Mouse (Mus musculus): Measurements from ENCODE around the gene Gm10719. TPM values are rescaled to one million over a fixed set of nuclear protein-coding genes. Genes with fewer than 3 reads are reported as not detected.
"Not testable (repeated sequence)": the region's sequence is repeated elsewhere in the genome, so short reads cannot be mapped to it uniquely, and the experiment has no call there.

Gene Gm10719
- total RNA-seq, 2 experiments from 2014 or later = 39.8 to 68.4 TPM

DNA sequence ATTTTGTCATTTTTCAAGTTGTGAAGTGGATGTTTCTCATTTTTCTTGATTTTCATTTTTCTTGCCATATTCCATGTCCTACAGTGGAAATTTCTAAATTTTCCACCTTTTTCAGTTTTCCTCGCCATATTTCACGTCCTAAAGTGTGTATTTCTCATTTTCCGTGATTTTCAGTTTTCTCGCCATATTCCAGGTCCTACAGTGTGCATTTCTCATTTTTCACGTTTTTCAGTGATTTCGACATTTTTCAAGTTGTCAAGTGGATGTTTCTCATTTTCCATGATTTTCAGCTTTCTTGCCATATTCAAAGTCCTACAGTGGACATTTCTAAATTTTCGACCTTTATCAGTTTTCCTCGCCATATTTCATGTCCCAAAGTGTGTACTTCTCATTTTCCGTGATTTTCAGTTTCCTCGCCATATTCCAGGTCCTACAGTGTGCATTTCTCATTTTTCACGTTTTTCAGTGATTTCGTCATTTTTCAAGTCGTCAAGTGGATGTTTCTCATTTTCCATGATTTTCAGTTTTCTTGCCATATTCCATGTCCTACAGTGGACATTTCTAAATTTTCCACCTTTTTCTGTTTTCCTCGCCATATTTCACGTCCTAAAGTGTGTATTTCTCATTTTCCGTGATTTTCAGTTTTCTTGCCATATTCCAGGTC is 6.9 kb downstream of the Gm10719 start:
- ATAC-seq (replicated peaks; ENCODE audit: low FRiP score, poor library complexity, severe bottlenecking) = not testable (repeated sequence)

DNA sequence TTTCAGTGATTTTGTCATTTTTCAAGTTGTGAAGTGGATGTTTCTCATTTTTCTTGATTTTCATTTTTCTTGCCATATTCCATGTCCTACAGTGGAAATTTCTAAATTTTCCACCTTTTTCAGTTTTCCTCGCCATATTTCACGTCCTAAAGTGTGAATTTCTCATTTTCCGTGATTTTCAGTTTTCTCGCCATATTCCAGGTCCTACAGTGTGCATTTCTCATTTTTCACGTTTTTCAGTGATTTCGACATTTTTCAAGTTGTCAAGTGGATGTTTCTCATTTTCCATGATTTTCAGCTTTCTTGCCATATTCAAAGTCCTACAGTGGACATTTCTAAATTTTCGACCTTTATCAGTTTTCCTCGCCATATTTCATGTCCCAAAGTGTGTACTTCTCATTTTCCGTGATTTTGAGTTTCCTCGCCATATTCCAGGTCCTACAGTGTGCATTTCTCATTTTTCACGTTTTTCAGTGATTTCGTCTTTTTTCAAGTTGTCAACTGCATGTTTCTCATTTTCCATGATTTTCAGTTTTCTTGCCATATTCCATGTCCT is 7.8 kb downstream of the Gm10719 start, which contains the start of gene Gm10717:
Gene Gm10717 (plus strand): TSS at position 506 of the 556 bp plus-strand sequence.
- not testable (repeated sequence) for ATAC-seq (replicated peaks; ENCODE audit: low FRiP score, poor library complexity, severe bottlenecking)

DNA sequence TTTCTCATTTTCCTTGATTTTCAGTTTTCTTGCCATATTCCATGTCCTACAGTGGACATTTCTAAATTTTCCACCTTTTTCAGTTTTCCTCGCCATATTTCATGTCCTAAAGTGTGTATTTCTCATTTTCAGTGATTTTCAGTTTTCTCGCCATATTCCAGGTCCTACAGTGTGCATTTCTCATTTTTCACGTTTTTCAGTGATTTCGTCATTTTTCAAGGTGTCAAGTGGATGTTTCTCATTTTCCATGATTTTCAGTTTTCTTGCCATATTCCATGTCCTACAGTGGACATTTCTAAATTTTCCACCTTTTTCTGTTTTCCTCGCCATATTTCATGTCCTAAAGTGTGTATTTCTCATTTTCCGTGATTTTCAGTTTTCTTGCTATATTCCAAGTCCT is 8.4 kb downstream of the Gm10719 start:
- ATAC-seq (replicated peaks; ENCODE audit: low FRiP score, poor library complexity, severe bottlenecking) = not testable (repeated sequence)

GRCm38 (mm10) chr9:3026136-3026535 is 8.9 kb downstream of the Gm10719 start:
- not testable (repeated sequence) for ATAC-seq (replicated peaks; ENCODE audit: low FRiP score, poor library complexity, severe bottlenecking)

DNA sequence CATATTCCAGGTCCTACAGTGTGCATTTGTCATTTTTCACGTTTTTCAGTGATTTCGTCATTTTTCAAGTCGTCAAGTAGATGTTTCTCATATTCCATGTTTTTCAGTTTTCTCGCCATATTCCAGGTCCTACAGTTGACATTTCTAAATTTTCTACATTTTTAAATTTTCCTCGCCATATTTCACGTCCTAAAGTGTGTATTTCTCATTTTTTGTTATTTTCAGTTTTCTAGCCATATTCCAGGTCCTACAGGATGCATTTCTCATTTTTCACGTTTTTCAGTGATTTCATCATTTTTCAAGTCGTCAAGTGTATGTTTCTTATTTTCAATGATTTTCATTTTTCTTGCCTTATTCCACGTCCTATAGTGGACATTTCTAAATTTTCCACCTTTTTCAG is 9.5 kb downstream of the Gm10719 start:
- not testable (repeated sequence) for ATAC-seq (replicated peaks; ENCODE audit: low FRiP score, poor library complexity, severe bottlenecking)

- 0 out of 2 replicates have a peak, but pooled peaks have one; percentile 18 for ATAC-seq (replicated peaks; ENCODE audit: low FRiP score, poor library complexity, severe bottlenecking)
Measured at GRCm38 (mm10) chr9:3027200-3027599, 10.0 kb downstream of the Gm10719 start.

- ATAC-seq (replicated peaks; ENCODE audit: low FRiP score, poor library complexity, severe bottlenecking) = not testable (repeated sequence)
Measured at GRCm38 (mm10) chr9:3029276-3030000, 12.2 kb downstream of the Gm10719 start.

DNA sequence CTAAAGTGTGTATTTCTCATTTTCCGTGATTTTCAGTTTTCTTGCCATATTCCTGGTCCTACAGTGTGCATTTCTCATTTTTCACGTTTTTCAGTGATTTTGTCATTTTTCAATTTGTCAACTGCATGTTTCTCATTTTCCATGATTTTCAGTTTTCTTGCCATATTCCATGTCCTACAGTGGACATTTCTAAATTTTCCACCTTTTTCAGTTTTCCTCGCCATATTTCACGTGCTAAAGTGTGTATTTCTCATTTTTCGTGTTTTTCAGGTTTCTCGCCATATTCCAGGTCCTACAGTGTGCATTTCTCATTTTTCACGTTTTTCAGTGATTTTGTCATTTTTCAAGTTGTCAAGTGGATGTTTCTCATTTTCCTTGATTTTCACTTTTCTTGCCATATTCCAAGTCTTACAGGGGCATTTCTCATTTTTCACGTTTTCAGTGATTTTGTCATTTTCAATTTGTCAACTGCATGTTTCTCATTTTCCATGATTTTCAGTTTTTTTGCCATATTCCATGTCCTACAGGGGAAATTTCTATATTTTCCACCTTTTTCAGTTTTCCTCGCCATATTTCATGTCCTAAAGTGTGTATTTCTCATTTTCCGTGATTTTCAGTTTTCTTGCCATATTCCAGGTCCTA is 13.6 kb downstream of the Gm10719 start:
- not testable (repeated sequence) for ATAC-seq (replicated peaks; ENCODE audit: low FRiP score, poor library complexity, severe bottlenecking)

GRCm38 (mm10) chr9:3034299-3034698 is 17.1 kb downstream of the Gm10719 start, which contains the start of gene Gm17535:
Gene Gm17535 (plus strand): TSS chr9:3034599.
- not testable (repeated sequence) for ATAC-seq (replicated peaks; ENCODE audit: low FRiP score, poor library complexity, severe bottlenecking)

DNA sequence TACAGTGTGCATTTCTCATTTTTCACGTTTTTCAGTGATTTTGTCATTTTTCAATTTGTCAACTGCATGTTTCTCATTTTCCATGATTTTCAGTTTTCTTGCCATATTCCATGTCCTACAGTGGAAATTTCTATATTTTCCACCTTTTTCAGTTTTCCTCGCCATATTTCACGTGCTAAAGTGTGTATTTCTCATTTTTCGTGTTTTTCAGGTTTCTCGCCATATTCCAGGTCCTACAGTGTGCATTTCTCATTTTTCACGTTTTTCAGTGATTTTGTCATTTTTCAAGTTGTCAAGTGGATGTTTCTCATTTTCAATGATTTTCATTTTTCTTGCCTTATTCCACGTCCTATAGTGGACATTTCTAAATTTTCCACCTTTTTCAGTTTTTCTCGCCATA is 19.4 kb downstream of the Gm10719 start, which contains the start of gene Gm10715:
Gene Gm10715 (plus strand): TSS at position 301 of the 400 bp plus-strand sequence.
- not testable (repeated sequence) for ATAC-seq (replicated peaks; ENCODE audit: low FRiP score, poor library complexity, severe bottlenecking)

DNA sequence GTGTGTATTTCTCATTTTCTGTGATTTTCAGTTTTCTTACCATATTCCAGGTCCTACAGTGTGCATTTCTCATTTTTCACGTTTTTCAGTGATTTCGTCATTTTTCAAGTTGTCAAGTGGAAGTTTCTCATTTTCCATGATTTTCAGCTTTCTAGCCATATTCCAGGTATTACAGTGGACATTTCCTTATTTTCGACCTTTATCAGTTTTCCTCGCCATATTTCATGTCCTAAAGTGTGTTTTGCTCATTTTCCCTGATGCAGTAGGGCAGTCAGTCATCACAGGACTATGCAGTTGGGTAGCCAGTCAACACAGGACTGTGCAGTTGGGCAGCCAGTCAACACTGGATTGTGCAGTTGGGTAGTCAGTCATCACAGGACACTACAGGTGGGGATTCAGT is 21.0 kb downstream of the Gm10719 start:
- not testable (repeated sequence) for ATAC-seq (replicated peaks; ENCODE audit: low FRiP score, poor library complexity, severe bottlenecking)

Other genes with a start within 250 kb of the Gm10719 start
- not detected in 2 replicates for gene Gm10722, start 16.5 kb upstream of the Gm10719 start, total RNA-seq (2015; ENCODE audit: low replicate concordance)
- 10.9 and 17.0 TPM in 2 replicates for gene Gm10722, start 16.5 kb upstream of the Gm10719 start, total RNA-seq (2017; ENCODE audit: low replicate concordance)
- gene Gm11168, start 14.1 kb upstream of the Gm10719 start, total RNA-seq (2015; ENCODE audit: low replicate concordance) = 3.8 and 12.3 TPM in 2 replicates
- gene Gm11168, start 14.1 kb upstream of the Gm10719 start, total RNA-seq (2017; ENCODE audit: low replicate concordance) = 8.1 and 36.2 TPM in 2 replicates
- gene Gm10721, start 4.3 kb upstream of the Gm10719 start, total RNA-seq (2015; ENCODE audit: low replicate concordance) = 6.5 and 7.5 TPM in 2 replicates
- gene Gm10721, start 4.3 kb upstream of the Gm10719 start, total RNA-seq (2017; ENCODE audit: low replicate concordance) = 19.3 and 30.7 TPM in 2 replicates
- 2.9 TPM in 1 of 2 replicates, not detected in the other for gene Gm10720, start 1.8 kb upstream of the Gm10719 start, total RNA-seq (2015; ENCODE audit: low replicate concordance)
- 1.7 and 10.6 TPM in 2 replicates for gene Gm10720, start 1.8 kb upstream of the Gm10719 start, total RNA-seq (2017; ENCODE audit: low replicate concordance)
- gene Gm10718, start 6.1 kb downstream of the Gm10719 start, total RNA-seq (2015; ENCODE audit: low replicate concordance) = 5.4 and 26.3 TPM in 2 replicates
- gene Gm10718, start 6.1 kb downstream of the Gm10719 start, total RNA-seq (2017; ENCODE audit: low replicate concordance) = 27.9 and 81.7 TPM in 2 replicates
- 3.8 and 9.6 TPM in 2 replicates for gene Gm10717, start 8.0 kb downstream of the Gm10719 start, total RNA-seq (2015; ENCODE audit: low replicate concordance)
- gene Gm10717, start 8.0 kb downstream of the Gm10719 start, total RNA-seq (2017; ENCODE audit: low replicate concordance) = 40.0 and 125 TPM in 2 replicates
- gene Gm17535, start 17.2 kb downstream of the Gm10719 start, total RNA-seq (2015; ENCODE audit: low replicate concordance) = not detected in 2 replicates
- gene Gm17535, start 17.2 kb downstream of the Gm10719 start, total RNA-seq (2017; ENCODE audit: low replicate concordance) = 0.43 and 10.7 TPM in 2 replicates
- gene Gm10715, start 19.5 kb downstream of the Gm10719 start, total RNA-seq (2015; ENCODE audit: low replicate concordance) = not detected in 2 replicates
- 13.2 and 20.3 TPM in 2 replicates for gene Gm10715, start 19.5 kb downstream of the Gm10719 start, total RNA-seq (2017; ENCODE audit: low replicate concordance)

Data from erythroblast, adult 5-6 weeks (primary cell).